Comparison of ENCODE assay signal across 7 mouse cellular contexts in the genomic region with DNA sequence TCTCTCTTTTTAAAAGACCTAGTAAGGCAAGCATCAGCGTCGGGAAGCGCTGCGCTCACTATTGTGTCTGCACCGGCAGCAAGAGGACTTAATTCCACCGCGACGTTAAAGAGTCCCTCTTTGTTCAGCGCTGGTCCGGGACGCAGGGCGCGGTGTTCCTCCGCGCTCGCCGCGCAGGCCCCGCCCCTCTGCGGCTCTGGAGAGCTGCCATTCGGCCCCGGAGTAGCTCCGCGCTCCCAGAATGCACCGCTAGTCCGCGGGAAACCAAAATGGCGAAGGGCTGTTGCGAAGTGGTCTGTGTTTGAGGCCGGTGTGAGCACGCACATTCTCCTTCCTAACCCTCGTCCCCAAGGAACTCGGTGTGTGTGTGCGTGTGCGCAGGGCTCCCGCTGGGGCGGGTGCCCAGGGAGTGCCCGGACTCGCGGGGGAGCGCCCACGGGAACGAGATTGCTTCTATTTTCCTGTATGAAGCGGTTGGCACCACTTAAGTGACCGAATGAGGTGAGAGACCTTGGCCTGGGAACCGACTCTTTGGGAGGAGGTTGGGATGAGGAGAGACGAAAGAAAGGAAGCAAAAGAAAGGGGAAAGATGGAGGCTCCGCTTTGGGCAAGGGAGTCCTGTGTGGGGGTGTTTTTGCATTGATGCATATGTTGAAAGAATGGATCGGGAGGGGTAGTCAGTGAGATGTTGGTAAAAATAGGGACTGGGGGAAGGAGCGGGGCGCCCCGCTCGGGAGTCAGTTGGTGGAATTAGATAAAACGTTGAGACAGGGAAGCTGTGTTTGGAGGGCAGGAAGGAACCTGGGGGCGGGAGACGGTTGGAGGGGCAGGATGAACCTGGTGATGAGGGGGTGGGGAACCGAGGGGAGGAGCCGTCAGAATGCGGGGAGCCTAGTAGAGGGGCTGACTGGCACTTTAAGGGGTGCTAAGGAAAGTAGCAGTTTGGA. TPM values are rescaled to one million over a fixed set of nuclear protein-coding genes. Genes with fewer than 3 reads are reported as not detected.
DNase-seq lines count a peak whose midpoint lies in the region; ATAC-seq lines count a peak whose summit lies in the region.

Gene Mtf2, plus strand, starts transcription at position 210 of the 947 bp plus-strand sequence.

- H3K4me2 ChIP-seq in intestine, embryonic 16.5 days (ENCODE audit: low read depth, low read length) = peak within 1 kb of the TSS; percentile 81
- peak within 1 kb of the TSS; percentile 74 for H3K4me2 ChIP-seq in midbrain, embryonic 11.5 days

- peaks cover 3% of the 10 kb centered on the region for H3K36me3 ChIP-seq in intestine, embryonic 16.5 days (ENCODE audit: control insufficient read depth, insufficient read depth, low read length)
- H3K36me3 ChIP-seq in midbrain, embryonic 11.5 days (ENCODE audit: control insufficient read depth, insufficient read depth, low read length) = peaks cover 11% of the 10 kb centered on the region

- intact Hi-C loops in left cerebral cortex, postnatal 36 days (cut with DNase I) = loop anchor here (2.0 to 5.0 kb wide), 2 partner anchors 79 to 302 kb away; partner anchors contain the start of genes Fam69a and Gm42517

- H3K27me3 ChIP-seq in intestine, embryonic 16.5 days (replicated peaks; ENCODE audit: control insufficient read depth, insufficient read depth, low read length) = no peaks in the 10 kb centered on the region
- H3K27me3 ChIP-seq in midbrain, embryonic 11.5 days (ENCODE audit: control insufficient read depth, insufficient read depth, low read length) = no peaks in the 10 kb centered on the region

- peak within 1 kb of the TSS; percentile 99 for H3K9ac ChIP-seq in intestine, embryonic 16.5 days (ENCODE audit: low read depth, low read length)
- H3K9ac ChIP-seq in midbrain, embryonic 11.5 days (ENCODE audit: low read length) = peak within 1 kb of the TSS; percentile 99

- no peaks in the 10 kb centered on the region for H3K9me3 ChIP-seq in intestine, embryonic 16.5 days (ENCODE audit: control insufficient read depth, low read length)
- no peaks in the 10 kb centered on the region for H3K9me3 ChIP-seq in midbrain, embryonic 11.5 days (ENCODE audit: control insufficient read depth, low read length)

- peak within 1 kb of the TSS; percentile 88 for H3K27ac ChIP-seq in intestine, embryonic 16.5 days (ENCODE audit: low read length)
- H3K27ac ChIP-seq in midbrain, embryonic 11.5 days (ENCODE audit: low read depth, low read length) = peak within 1 kb of the TSS; percentile 85

- H3K4me3 ChIP-seq in intestine, embryonic 16.5 days (ENCODE audit: low read length) = peak within 1 kb of the TSS; percentile 100
- peak within 1 kb of the TSS; percentile 97 for H3K4me3 ChIP-seq in midbrain, embryonic 11.5 days (ENCODE audit: low read depth, low read length)

- peak; percentile 97 for ATAC-seq in intestine, embryonic 16.5 days
- peak; percentile 97 for ATAC-seq in midbrain, embryonic 11.5 days (ENCODE audit: low FRiP score)

- WGBS in intestine, embryonic 16.5 days = under 1% methylated on average over 59 of the region's 59 CpGs
- under 1% methylated on average over 59 of the region's 59 CpGs for WGBS in midbrain, embryonic 11.5 days

- H3K4me1 ChIP-seq in intestine, embryonic 16.5 days (ENCODE audit: control insufficient read depth, insufficient read depth, low read length) = no peaks in the 10 kb centered on the region; the same call in 1 of the 2 replicates
- H3K4me1 ChIP-seq in midbrain, embryonic 11.5 days (ENCODE audit: control insufficient read depth, insufficient read depth, low read length) = peaks cover 4% of the 10 kb centered on the region; the same call in 1 of the 2 replicates

- peak; percentile 92 for DNase-seq in adrenal gland, adult 8-10 months
- peak; percentile 94 for DNase-seq in embryo, embryonic 9.5 days (ENCODE audit: extremely low spot score)
- DNase-seq in gastrocnemius, postnatal 4 days (ENCODE audit: low spot score in 2 of 2) = peak; percentile 92 to 97
- peak; percentile 96 to 97 for DNase-seq in left cerebral cortex, postnatal 36 days (ENCODE audit: low spot score in 2 of 2)
- peak; percentile 100 for DNase-seq in midbrain, embryonic 11.5 days (ENCODE audit: low spot score, missing footprints)
- peak; percentile 93 for DNase-seq in skeletal muscle tissue, adult 2 months (ENCODE audit: low read depth, low spot score)

RNA-seq across cellular contexts. Expression of gene Mtf2, which starts in this region (rescaled TPM):
- total RNA-seq in adrenal gland, adult 8-10 months (2022) = 10 to 100 TPM; 23.7 to 40.4 (median 27.0) TPM
- 10 to 100 TPM; 32.2 to 39.2 TPM for total RNA-seq in gastrocnemius, postnatal 4 days (2021)
- 69.1 and 74.9 TPM in 2 replicates for polyA plus RNA-seq in intestine, embryonic 16.5 days (2015; fragmentation: Nextera tagmentation; extraction: Ambion mirVana)
- 10 to 100 TPM; 43.1 to 65.6 TPM for total RNA-seq in left cerebral cortex, postnatal 36 days (2021)
- polyA plus RNA-seq in midbrain, embryonic 11.5 days (2014; fragmentation: Nextera tagmentation; extraction: Ambion mirVana) = 124 and 139 TPM in 2 replicates

Comparison
In these comparisons a context has a peak if more than half of its experiments do, and no peak if none do; other contexts are left out.
1. Peak in every context shown above with its lines: DNase-seq, ATAC-seq, H3K4me3 ChIP-seq and H3K27ac ChIP-seq.